Mouse (Mus musculus) embryo, embryonic 10 days (tissue): ENCODE measurements around the gene Metrn.

ENCODE experiments used
- DNase-seq: peaks from one replicate; pipeline ENCODE4 v3.0.0-alpha.2; 2015; ENCODE audit warnings: low spot score

The Metrn gene

DNA sequence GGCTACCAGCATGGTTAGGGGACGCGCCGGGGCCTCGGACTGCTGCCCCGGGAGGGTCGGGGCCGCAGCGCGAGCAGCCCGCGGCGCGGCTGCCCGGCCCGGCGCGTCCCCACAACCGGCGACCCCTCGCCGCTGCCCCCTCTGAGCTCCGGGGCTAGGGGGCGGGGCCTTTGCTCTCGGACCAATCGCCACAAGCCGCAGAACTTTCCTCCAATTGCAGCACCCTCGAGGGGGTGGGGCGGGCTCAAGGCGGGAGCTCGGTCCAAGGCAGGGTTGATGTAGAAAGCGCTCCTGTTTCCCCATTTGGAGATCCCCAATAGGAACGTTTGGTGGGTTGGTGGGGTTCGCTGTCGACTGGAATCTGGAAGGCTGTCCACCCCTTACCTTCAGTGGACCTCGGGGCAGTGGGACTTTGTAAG, at the start of gene Metrn:
TSS of gene Metrn (minus strand) at position 186 of the 419 bp plus-strand sequence.
- DNase-seq = peak; percentile 94

DNA sequence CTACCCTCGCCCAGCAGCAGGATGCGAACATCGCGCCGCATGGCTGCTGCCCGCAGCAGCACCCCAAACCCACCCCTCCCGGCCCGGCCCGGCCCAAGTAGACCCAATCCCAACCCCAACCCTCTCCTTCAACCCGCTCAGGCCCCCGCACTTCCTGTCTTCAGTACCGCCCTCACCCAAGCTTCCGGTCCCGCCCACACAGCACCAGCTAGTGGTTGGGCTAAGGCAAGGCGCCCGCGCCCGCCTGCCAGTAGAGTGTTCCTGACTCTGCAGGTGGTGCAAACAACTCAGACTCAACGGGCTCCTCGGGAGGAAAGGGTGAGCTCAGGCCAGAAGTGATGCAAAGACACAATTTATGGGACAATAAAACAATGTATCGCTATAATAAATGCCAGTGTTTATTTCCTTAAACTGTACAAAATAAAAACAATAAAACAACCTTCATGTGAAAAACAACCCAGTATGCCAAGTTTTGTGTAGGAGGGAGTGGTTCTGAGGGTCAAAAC, 47.5 kb upstream of the Metrn start, which contains the start of gene Rhot2:
TSS of gene Rhot2 (minus strand) at position 456 of the 506 bp plus-strand sequence.
- peak; percentile 97 for DNase-seq

DNA sequence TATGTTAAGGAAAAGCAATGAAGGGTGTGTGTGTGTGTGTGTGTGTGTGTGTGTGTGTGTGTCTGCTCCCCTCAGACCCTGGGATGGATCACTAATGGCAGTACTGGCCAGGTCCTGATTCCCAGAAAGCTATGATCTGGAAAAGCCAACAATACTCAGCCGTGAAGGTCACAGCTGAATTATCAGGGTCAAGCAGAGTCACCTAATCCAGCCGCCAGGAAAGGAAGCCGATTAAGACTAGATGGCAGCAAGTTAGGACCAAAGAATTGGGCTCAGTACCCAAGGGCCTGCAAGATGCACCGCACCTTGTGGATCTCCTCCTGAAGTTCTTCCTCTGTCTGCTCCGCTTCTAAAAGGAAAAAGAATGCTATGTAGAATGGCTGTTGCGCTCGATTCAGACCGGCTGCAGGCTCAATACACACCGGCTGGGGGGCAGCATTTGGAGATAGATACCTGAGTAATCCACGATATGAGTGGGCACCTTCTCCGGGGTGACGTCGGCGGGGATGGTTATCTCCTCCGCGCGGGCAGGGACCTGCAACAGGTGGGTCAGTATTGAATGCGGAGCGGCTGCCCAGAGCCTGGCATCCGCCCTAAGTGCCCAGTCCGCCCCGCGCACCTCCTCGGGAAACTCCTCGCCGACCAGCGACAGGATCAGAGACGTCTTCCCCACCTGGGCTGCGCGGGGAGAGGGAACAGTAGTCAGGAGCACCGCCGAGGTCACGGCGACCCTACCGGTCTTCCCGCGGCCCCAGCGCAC, 46.9 kb upstream of the Metrn start:
- no peak for DNase-seq

DNA sequence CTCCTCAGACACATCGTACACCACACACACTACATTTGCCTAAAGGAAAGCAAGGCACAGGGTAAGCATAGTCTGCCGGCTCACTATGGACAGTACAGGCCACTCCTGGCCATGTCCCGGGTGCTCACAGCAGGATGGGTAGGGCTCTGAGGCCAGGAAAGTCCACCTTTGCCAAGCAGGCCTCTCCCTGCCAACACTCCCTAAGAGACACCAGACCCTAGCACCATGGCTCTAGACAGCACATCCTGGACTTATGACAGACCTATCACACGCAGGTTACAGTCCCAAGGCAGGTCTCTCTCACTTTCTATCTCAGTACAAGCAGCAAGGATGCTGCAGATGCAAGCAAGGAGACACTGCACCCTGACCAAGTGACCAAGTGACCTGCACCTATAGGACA, 46.2 kb upstream of the Metrn start:
- DNase-seq = no peak

DNA sequence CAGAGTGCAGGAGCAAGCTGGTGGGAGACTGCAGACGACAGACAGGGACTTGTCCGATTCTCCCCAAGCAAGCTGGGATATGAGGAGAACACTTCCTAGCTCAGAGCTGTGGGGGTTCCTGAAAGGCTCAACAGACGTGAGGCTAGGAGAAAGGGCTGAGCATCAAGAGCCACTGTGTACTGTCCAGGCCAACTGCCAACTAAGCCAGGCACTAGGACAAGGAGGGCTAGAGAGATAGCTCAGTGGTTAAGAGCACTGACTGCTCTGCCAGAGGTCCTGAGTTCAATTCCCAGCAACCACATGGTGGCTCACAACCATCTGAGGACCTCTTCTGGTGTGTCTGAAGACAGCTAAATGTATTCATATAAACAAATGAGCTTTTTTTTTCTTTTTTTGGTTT, 45.6 kb upstream of the Metrn start:
- DNase-seq = no peak

DNA sequence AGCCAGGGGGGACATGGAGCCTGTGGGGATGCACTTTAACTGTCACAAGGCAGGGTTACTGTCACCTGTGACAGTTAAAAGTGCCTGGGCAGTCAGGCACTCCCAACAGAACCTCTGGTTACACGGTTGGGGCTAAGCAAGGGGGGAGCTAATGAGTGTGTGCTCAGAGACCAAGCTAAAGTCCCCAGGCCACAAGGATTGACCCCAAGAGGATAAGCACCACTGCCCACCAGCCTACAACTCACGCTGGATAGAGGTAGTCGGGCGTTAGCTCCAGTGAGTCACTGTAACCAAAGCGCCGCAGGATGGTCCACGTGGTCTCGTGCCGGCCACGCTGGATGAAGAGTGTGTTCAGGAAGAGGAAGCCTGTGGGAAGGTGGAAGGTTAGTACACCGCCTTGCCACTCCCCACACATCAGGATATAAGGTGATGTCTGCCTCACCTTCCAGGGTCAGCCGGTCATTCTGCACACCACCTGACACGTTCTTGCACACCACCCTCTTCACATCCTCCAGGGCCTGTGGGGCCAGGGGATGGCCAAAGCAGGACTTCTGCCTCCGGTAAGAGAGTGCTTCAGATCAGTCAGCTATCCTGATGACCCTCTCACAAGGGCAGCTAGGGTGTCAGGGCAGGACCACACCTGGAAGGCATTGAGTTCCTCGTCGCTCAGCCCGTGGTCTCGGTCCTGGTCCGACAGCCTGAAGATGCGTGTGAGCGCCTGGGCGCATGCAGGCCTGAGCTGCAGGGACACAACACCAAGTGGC, 44.4 kb upstream of the Metrn start, which contains the start of gene Gm20683:
TSS of gene Gm20683 (minus strand) at position 647 of the 764 bp plus-strand sequence.
- DNase-seq = no peak

DNA sequence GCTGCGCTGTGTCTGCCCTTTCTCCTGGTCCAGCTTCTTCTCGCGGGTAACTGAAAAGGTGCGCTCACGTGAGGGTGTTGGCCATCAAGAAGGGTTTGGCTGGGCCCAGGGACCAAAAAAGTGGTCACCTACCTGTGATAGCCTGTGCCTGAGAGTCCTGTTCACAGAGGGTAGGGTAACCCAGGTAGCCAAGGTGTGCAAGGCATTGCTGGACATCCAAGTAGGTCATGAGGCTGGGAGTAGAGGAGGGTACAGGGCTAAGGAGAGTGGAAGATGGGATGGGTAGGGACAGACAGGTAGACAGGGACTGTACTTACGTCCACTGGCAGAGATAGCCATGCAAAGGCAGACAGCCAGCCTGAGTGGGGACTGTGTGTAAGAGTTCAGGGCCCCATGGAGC, 43.6 kb upstream of the Metrn start:
- DNase-seq = no peak

DNA sequence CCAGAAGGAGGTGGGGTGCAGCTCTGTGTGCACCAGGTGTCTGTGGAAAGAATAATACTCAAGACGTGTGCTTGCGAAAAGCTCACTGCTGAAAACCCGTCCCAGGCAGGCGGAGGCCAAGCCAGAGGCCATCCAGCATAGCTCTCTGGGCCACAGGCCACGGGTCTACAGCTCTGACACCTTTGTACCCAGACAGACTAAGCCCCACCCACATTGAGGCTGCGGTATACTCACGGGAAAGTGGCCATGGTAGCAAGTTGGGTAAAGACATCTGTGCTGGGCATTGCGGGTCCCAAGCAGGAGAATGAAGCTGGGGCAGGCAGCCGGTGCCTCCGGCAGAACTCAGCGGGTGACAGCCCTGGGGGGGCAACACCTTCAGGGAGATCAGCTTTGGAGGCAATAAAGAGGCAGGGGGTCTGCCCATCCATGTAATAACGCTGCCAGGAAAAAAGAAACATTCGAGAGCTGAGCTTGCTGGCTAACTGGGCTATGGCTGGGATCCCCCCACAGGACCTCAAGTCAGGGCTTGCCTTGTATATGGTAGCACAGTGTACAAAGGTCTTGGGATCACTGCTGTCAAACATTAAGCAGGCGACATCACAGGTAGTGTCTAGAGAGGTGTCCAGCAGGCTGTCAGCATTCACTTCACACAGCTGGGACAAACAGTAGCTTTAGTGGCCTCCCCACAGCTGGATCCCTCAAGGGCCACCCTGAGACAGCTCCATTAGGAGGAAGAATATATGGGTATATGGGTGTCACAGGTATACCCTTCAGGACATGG, 42.7 kb upstream of the Metrn start:
- DNase-seq = no peak

DNA sequence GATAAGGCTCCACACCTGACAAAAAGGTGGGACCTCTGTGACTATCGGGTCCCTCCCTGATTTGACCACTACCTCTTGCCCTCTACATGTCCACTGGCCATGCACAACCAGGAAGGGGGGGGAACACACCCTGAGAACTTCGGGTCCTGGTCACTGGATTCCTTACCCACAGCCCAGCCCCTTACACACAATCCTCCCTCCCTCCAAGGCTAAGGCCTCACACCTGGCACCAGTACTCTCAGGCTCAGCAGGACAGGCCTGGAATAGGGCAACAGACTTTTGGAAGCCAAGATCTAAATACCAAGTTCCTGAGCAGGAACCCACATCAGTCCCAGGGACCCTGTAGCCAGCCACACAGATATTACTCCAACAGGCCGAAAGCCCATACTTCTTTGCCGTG, 42.0 kb upstream of the Metrn start:
- no peak for DNase-seq

DNA sequence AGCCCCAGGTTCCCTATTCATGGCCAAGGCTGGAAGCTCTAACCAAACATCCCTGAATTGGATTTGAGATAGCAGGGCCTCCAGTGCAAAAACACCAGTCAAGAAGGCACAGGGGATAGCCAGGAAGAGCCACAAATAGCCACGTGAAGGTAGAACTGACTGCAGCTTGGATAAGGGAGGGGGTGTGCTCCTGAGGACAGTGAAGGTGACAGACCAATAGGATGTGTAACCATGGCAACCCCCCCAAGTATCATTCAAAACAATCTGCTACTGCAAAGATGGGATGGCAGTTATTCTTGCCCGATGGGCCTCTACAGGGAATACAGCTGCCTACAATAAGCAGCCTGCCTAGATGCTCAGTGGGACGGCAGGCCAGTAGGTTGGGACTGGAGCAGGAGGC, 40.6 kb upstream of the Metrn start:
- DNase-seq = no peak

DNA sequence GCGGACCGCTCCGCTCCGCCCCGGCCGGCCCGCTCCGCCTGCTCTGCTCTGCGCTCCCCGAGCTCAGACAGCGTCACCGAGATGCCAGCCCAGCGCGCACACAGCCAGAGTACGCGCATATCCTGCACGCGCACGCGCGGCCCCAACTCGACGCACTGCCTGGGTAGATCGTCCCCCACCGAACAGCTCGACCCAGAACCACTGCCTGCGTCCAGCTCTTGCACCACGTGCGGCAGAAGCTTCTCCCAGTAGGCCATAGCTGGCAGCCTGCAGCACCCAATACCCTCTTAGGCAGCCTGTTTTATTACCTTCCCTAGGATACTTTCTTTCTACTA, 40.1 kb upstream of the Metrn start, which contains the start of gene Rhbdl1:
TSS of gene Rhbdl1 (minus strand) at position 220 of the 335 bp plus-strand sequence.
- DNase-seq = peak; percentile 84

DNA sequence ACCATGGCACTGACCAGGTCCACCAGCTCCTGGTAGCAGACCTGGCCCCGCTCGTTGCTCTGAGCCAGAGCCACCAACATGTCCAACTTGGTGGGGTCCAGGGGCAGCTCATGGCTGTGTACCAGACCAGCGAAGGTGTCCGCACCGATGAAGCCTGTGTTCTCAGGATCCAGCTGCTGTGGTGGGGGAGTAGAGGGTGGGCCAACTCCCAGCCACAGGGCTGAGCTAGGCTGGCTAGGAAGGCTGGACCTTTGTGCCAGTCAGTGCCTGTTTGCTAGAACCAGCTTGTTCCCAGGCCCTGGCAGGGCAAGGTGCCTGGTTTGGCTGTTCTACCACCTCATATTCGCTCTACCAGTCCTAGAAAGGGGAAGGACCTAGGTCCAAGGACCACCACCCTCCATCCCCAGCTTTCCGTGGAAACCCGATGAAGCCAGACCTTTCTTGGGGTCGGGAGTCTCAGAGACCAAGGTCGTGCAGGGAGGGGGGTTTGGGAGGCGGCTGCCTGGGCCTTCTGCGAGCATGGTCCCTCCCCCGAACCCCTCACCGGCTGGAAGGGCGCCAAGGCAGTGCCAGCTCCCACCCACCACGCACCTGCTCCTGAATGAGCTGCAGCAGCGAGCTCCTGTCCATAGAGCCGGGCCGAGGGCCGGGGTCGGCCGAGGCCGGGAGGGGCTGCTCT, 39.6 kb upstream of the Metrn start:
- DNase-seq = no peak

DNA sequence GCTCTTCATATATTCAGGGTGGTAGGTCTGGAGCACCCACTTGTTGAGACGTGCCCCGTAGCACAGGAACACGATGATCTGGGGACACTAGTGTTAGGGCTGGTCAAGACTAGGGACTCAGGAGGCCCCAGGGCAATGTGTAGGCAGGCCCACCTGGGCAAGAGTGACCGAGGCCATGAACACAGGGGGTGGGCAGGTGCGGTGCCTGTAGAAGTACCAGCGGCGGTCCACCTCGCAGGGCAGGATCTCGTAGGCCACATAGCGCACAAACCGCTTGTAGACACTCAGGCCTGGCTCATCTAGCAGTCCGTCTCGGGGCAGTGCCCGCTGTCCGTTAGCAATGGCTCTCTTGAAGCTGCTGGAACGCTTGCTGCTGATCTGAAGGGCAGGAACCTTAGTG, 38.9 kb upstream of the Metrn start:
- DNase-seq = no peak

DNA sequence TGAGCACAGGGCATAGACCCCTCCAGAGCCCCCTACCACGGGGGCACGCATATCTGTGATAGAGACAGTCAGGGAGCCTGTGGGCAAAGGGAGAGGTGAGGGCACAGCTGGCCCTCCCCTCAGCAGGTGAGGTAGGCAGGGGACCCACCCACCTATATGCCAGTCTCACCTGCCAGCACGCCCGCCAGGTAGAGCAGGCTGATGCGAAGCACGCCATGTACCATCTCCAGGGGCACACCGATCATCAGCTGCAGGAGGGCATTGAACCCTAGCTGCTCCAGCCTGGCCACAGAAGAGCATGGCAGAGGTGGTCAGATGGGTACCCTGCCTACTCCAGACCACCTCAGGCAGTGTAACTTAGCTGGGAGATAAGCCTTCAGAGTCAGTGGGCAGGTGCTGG, 38.4 kb upstream of the Metrn start:
- no peak for DNase-seq

DNA sequence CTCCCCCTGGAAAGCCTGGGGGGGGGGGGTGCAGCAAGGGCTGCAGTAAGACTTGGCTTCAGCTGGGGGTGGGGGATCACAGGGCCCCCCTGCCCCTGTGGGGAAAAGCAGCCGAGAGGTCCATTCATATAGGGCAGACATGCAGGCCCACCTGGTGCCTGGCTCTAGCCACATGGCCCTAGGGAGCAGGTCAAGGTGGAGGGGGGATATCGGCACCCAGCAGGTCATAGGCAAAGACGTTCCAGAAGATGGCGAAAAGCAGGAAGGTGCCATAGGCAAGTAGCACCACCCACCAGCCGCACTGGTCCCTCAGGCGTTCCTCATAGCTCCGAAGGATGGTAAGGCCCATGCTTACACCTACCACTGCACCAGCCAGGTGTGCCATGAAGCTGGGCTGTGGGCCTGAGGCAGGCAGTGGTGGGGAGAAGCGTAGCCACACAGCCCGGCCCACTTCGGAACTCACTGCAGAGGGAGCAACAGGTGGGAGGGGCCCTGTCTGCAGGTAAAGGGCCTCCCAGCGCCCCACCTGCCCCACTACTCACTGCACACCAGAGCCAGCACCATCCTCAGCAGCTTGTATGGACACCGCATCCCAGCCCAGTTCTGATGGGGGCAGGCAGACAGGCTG, 37.8 kb upstream of the Metrn start:
- DNase-seq = no peak

DNA sequence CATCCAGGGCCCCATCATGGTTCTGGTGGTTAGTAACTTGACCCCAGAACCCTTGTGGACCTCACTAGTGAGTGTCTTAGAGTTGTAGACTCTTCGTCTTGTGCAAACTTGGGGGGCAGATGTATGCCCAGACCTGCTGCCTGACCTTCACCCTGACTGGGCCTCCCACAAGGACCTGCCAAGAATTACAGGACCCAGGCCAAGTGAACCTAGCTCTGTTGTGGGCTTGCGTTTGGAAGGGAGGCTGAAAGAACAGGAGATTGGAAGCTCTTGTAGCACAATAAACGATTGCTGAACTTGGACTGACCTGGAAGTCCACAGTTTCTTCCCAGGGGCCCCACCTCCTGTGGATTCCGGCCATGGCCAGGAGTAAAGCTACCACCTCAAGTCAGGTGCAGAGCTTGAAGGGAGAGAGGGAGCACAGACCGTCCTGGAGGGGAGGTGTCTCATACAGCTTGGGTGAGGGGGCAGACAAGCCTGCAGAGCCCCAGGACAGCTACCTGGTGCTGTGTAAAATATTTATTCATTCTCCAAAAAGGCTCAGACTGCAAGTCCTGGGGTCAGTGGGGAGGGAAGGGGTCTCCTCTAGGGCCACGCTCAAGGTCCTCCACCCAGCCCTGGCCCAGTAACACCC, 37.1 kb upstream of the Metrn start:
- DNase-seq = no peak

DNA sequence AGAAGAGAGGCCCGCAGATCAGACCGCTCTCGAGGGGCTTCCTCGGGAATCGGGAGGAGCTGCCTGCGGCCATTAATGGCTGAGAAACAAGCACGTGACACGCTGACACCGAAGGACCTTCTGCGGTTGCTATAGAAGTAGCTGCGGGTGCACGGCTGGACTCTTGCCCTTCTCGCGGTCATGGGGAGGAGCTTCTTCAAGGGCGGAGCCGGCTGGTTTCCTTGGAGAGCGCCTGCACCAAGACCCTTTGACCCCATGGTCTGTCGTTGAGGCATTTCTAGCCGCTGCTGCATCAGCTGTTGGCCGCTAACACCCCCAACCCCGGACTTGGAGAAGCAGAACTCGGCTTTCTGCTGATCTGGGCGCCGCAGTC, 36.3 kb upstream of the Metrn start, which contains the start of gene Stub1:
TSS of gene Stub1 (minus strand) at position 114 of the 373 bp plus-strand sequence.
- peak; percentile 98 for DNase-seq

DNA sequence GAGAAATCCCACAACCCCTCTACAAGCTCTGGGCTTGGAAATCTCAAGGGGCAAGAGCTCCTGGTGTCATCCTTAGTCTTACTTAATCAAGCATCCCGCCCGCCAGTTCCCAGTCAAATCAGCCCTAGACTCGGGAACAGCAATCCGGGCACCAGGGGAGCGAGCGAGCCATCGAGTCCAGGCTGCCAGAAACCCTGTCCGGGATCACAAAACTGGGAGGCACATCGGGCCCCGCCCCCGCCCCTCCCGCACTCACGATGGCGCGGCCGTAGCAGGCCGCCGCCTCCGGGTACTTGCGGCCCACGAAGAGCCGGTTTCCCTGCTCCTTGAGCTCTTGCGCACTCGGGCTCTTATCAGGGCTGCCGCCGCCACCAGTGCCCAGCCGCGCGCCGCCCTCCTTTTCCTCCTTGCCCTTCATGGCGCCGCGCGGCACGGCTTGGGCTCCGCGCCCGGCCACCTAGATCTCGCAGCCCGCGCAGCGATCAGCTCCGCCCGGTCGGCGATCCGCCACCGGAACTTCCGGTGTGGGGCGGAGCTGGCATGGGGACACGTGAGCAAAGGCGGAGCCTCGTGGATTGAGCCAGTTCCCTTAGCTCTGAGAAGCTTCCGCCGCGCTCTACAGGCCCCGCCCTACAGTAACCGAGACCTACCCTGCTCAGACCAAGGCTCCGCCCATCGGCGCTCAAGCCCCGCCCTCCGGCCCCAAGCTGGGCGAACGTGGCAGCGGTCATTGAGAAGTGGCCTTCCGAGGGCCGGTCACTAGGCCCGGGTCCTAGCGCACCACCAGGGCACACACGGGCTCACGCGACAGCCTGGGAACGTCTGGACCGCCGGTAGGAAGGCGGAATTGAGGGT, 35.7 kb upstream of the Metrn start:
- peak; percentile 99 for DNase-seq

DNA sequence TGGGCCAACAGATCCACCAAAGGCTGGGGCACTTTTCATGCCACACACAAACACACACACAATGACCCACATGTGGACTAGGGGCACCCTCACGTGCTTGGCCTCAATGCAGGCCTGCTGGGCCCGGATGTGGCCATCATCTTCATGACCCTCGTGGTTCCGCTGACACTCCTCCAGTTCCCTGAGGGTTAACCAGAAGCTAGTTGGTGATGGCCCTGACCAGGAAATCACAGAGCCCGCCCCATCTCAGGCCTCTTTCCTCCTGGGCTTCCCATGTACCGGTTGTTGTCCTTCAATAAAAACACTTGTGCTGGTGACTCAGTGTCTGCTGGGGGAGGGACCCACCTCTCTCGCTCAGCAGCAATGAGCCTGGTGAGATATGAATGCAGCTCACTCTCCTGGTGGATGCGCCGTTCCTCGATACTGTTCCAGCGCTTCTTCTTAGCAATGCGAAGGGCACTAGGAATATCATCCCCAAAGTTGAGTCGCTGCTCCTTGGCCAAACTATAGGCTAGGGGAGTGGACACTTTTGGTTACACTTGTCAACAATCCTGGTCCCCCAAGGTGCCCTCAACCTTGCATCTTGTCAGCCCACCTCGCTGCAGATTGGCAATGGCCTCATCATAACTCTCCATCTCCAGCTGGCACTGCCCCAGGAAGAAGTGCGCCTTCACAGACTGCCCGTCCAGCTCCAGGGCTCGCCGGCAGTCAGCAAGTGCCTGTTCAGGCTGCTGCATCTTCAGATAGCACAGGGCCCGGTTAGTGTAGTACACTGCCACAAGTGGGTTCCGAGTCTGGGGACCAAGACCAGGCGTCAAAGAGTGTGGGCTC, 34.7 kb upstream of the Metrn start:
- no peak for DNase-seq
